Mouse (Mus musculus) lung, embryonic 14.5 days (tissue): ENCODE measurements around the gene Rnase4. TPM values are rescaled to one million over a fixed set of nuclear protein-coding genes. Genes with fewer than 3 reads are reported as not detected.

Experiments used
- ATAC-seq: fragments of 200-750 bp; cut with Nextera tagmentation; 2 replicates; pipeline ENCODE4 v1.8.0; 2017; ENCODE audit warnings: mild to moderate bottlenecking, moderate TSS enrichment, moderate library complexity; ENCODE audit not compliant: insufficient read depth
- DNase-seq: peaks from one replicate; pipeline ENCODE4 v3.0.0-alpha.2; 2015
- H3K27ac ChIP-seq: fragments of 300-500 bp; sonication (generic); 2 replicates; pipeline ENCODE4 v1.5.1; 2014; ENCODE audit warnings: low read depth, mild to moderate bottlenecking, moderate library complexity
- H3K27me3 ChIP-seq: fragments of 300-500 bp; sonication (generic); 2 replicates; pipeline ENCODE4 v1.6.1; 2014; ENCODE audit warnings: low read length, control low read depth; ENCODE audit not compliant: insufficient read depth
- H3K36me3 ChIP-seq: fragments of 300-500 bp; sonication (generic); 2 replicates; pipeline ENCODE4 v1.6.1; 2014; ENCODE audit warnings: control low read depth; ENCODE audit not compliant: insufficient read depth
- H3K4me1 ChIP-seq: fragments of 300-500 bp; sonication (generic); 2 replicates; pipeline ENCODE4 v1.6.1; 2014; ENCODE audit warnings: antibody characterized with exemption, control low read depth; ENCODE audit not compliant: insufficient read depth
- H3K4me2 ChIP-seq: fragments of 300-500 bp; sonication (generic); 2 replicates; pipeline ENCODE4 v1.6.1; 2014; ENCODE audit warnings: mild to moderate bottlenecking
- H3K4me3 ChIP-seq: fragments of 300-500 bp; sonication (generic); 2 replicates; pipeline ENCODE4 v1.5.1; 2014; ENCODE audit warnings: low read depth, low read length
- H3K9ac ChIP-seq: fragments of 300-500 bp; sonication (generic); 2 replicates; pipeline ENCODE4 v1.6.1; 2014
- H3K9me3 ChIP-seq: fragments of 300-500 bp; sonication (generic); 2 replicates; pipeline ENCODE4 v1.6.1; 2016; ENCODE audit warnings: low read depth, low read length, control low read depth
- CTCF ChIP-seq: IDR thresholded peaks from 2 replicates; pipeline ENCODE4 v1.5.1; 2016; ENCODE audit warnings: antibody characterized with exemption, low read depth
- WGBS: fragments of 180-500 bp; shearing (Covaris S2); extraction: QIAGEN DNeasy Blood & Tissue Kit; methylation state at CpG from one replicate; pipeline ENCODE4 v1.1.7; 2014; 5-methylcytosine and 5-hydroxymethylcytosine counted together
- polyA plus RNA-seq: library from polyadenylated mRNA; unstranded; fragments of >200 nt; fragmentation: Nextera tagmentation; extraction: Ambion mirVana; gene quantifications from 2 replicates; pipeline ENCODE4 v1.2.1, GENCODE M21; 2014

Gene Rnase4
- polyA plus RNA-seq = 27.6 and 29.6 TPM in 2 replicates

GRCm38 (mm10) chr14:51090921-51091900, at the start of gene Rnase4, which contains the start of gene Ang:
Rnase4 (plus strand) TSS chr14:51091077.
Ang (plus strand) TSS chr14:51091150.
- ATAC-seq (peak; percentile 50), DNase-seq (peak; percentile 78)
- no peaks in the 10 kb centered on the region for H3K36me3 ChIP-seq
- TF ChIP-seq CTCF = no peak
- H3K9me3 ChIP-seq = no peaks in the 10 kb centered on the region
- WGBS = 5% methylated on average over 33 of the region's 33 CpGs
- H3K4me2 ChIP-seq = peak within 1 kb of the TSS; percentile 82
- no peaks in the 10 kb centered on the region for H3K27me3 ChIP-seq
- H3K4me3 ChIP-seq = peak within 1 kb of the TSS; percentile 59
- H3K9ac ChIP-seq = peak within 1 kb of the TSS; percentile 61
- peaks cover 12% of the 10 kb centered on the region; the same call in 1 of the 2 replicates for H3K4me1 ChIP-seq
- peak within 1 kb of the TSS; percentile 91 for H3K27ac ChIP-seq

GRCm38 (mm10) chr14:51041769-51042168, 49.1 kb upstream of the Rnase4 start, which contains the start of gene Rnase9:
Rnase9 (minus strand) TSS chr14:51041869.
- Histone ChIP-seq H3K4me3 (no peak within 1 kb of the TSS), H3K9ac (no peak within 1 kb of the TSS), H3K4me1 (no peaks in the 10 kb centered on the region), H3K9me3 (no peaks in the 10 kb centered on the region), H3K27ac (no peak within 1 kb of the TSS), H3K36me3 (no peaks in the 10 kb centered on the region), H3K4me2 (no peak within 1 kb of the TSS), H3K27me3 (no peaks in the 10 kb centered on the region)
- TF ChIP-seq CTCF = no peak
- WGBS = 77% methylated on average over 6 of the region's 6 CpGs
- ATAC-seq = no peak
- no peak for DNase-seq

GRCm38 (mm10) chr14:51047846-51048245, 43.0 kb upstream of the Rnase4 start:
- H3K4me3 ChIP-seq = no peak overlapping the region
- no peaks in the 10 kb centered on the region for H3K36me3 ChIP-seq
- TF ChIP-seq CTCF = no peak
- H3K27me3 ChIP-seq = no peaks in the 10 kb centered on the region
- no peaks in the 10 kb centered on the region for H3K4me1 ChIP-seq
- ATAC-seq (peak; percentile 29; the same call in 1 of the 2 replicates), DNase-seq (peak; percentile 69)
- no peak overlapping the region for H3K4me2 ChIP-seq
- no peaks in the 10 kb centered on the region for H3K9me3 ChIP-seq
- H3K9ac ChIP-seq = no peak overlapping the region
- WGBS = 22% methylated on average over 5 of the region's 5 CpGs
- H3K27ac ChIP-seq = no peak overlapping the region

- DNase-seq (no peak), ATAC-seq (no peak)
- no peaks in the 10 kb centered on the region for H3K27me3 ChIP-seq
- H3K27ac ChIP-seq = no peak within 1 kb of the TSS
- no peaks in the 10 kb centered on the region for H3K9me3 ChIP-seq
- H3K36me3 ChIP-seq = no peaks in the 10 kb centered on the region
- H3K4me2 ChIP-seq = no peak within 1 kb of the TSS
- H3K4me1 ChIP-seq = no peaks in the 10 kb centered on the region
- H3K4me3 ChIP-seq = no peak within 1 kb of the TSS
- H3K9ac ChIP-seq = no peak within 1 kb of the TSS
- 74% methylated on average over 2 of the region's 2 CpGs for WGBS
- no peak for TF ChIP-seq CTCF
Measured at GRCm38 (mm10) chr14:51050063-51050462, 40.8 kb upstream of the Rnase4 start, which contains the start of gene Rnase11. Rnase11 (minus strand) TSS chr14:51050163.

GRCm38 (mm10) chr14:51051941-51052340, 38.9 kb upstream of the Rnase4 start:
- no peak overlapping the region for H3K9ac ChIP-seq
- DNase-seq = peak; percentile 45
- no peaks in the 10 kb centered on the region for H3K4me1 ChIP-seq
- ATAC-seq = no peak
- H3K4me3 ChIP-seq = no peak overlapping the region
- WGBS = 46% methylated on average over 5 of the region's 5 CpGs
- no peak for TF ChIP-seq CTCF
- no peak overlapping the region for H3K27ac ChIP-seq
- H3K9me3 ChIP-seq = no peaks in the 10 kb centered on the region
- no peaks in the 10 kb centered on the region for H3K27me3 ChIP-seq
- H3K36me3 ChIP-seq = no peaks in the 10 kb centered on the region
- H3K4me2 ChIP-seq = no peak overlapping the region

GRCm38 (mm10) chr14:51053176-51053575, 37.7 kb upstream of the Rnase4 start:
- no peak for TF ChIP-seq CTCF

More at GRCm38 (mm10) chr14:51053176-51053575, 37.7 kb upstream of the Rnase4 start:
- DNase-seq (no peak), ATAC-seq (no peak)
- Histone ChIP-seq H3K4me3 (no peak overlapping the region), H3K4me1 (no peaks in the 10 kb centered on the region), H3K4me2 (no peak overlapping the region), H3K27me3 (no peaks in the 10 kb centered on the region), H3K9ac (no peak overlapping the region), H3K36me3 (no peaks in the 10 kb centered on the region), H3K27ac (no peak overlapping the region), H3K9me3 (no peaks in the 10 kb centered on the region)
- 66% methylated on average over 5 of the region's 5 CpGs for WGBS
